8 mouse cellular contexts compared by ENCODE assay signal in genomic region chr1:164307922-164308321, GRCm38 (mm10). TPM values are rescaled to one million over a fixed set of nuclear protein-coding genes. Genes with fewer than 3 reads are reported as not detected.
A peak's percentile ranks its signal among the peaks of the same experiment; 100 is the strongest.
DNase-seq lines count a peak whose midpoint lies in the region; ATAC-seq and TF ChIP-seq lines count a peak whose summit lies in the region.

No protein-coding gene starts in this region.

- peak overlapping the region; percentile 55 for H3K4me3 ChIP-seq in left cerebral cortex, adult 2 months
- peak overlapping the region; percentile 85 for H3K4me3 ChIP-seq in embryonic facial prominence, embryonic 10.5 days
- peak overlapping the region; percentile 63 for H3K4me3 ChIP-seq in intestine, embryonic 14.5 days (ENCODE audit: low read depth, low read length)
- H3K4me3 ChIP-seq in neural tube, embryonic 12.5 days, result peak overlapping the region; percentile 56

- peaks cover 29% of the 10 kb centered on the region for H3K36me3 ChIP-seq in embryonic facial prominence, embryonic 10.5 days (replicated peaks)
- 0 out of 2 replicates have a peak, but pooled peaks cover 8% of the 10 kb centered on the region for H3K36me3 ChIP-seq in intestine, embryonic 14.5 days (ENCODE audit: control insufficient read depth, insufficient read depth, low read length)
- peaks cover 3% of the 10 kb centered on the region; the same call in 1 of the 2 replicates for H3K36me3 ChIP-seq in neural tube, embryonic 12.5 days

- peak; percentile 32; the same call in 1 of the 2 replicates for ATAC-seq in intestine, embryonic 14.5 days (replicated peaks; ENCODE audit: low FRiP score, low TSS enrichment, low read depth)
- ATAC-seq in neural tube, embryonic 12.5 days (ENCODE audit: low FRiP score, low read depth), result peak; percentile 39

- no peaks in the 10 kb centered on the region for H3K27me3 ChIP-seq in embryonic facial prominence, embryonic 10.5 days (replicated peaks; ENCODE audit: low read depth, poor library complexity, severe bottlenecking)
- no peaks in the 10 kb centered on the region for H3K27me3 ChIP-seq in intestine, embryonic 14.5 days (replicated peaks; ENCODE audit: control insufficient read depth, insufficient read depth, low read length)
- H3K27me3 ChIP-seq in neural tube, embryonic 12.5 days (replicated peaks), result no peaks in the 10 kb centered on the region

- no peak for DNase-seq in left cerebral cortex, adult 2 months (ENCODE audit: extremely low spot score in 1 of 2, low spot score in 2 of 2)
- DNase-seq in left cerebral cortex, adult 11 months (ENCODE audit: low spot score), result no peak
- DNase-seq in embryonic facial prominence, embryonic 10.5 days (ENCODE audit: low spot score), result no peak
- DNase-seq in intestine, embryonic 14.5 days (ENCODE audit: low spot score), result no peak
- DNase-seq in adipocyte (ENCODE audit: low spot score), result no peak
- no peak for DNase-seq in urinary bladder, postnatal 4 days (ENCODE audit: low spot score in 2 of 2)
- DNase-seq in yolk sac, embryonic 10.5 days (ENCODE audit: low spot score), result no peak

- 13% methylated on average over 10 of the region's 10 CpGs for WGBS in embryonic facial prominence, embryonic 10.5 days
- 8% methylated on average over 10 of the region's 10 CpGs for WGBS in intestine, embryonic 14.5 days
- 14% methylated on average over 10 of the region's 10 CpGs for WGBS in neural tube, embryonic 12.5 days

- H3K9me3 ChIP-seq in embryonic facial prominence, embryonic 10.5 days, result no peaks in the 10 kb centered on the region
- H3K9me3 ChIP-seq in intestine, embryonic 14.5 days (ENCODE audit: control insufficient read depth, low read length), result no peaks in the 10 kb centered on the region
- no peaks in the 10 kb centered on the region for H3K9me3 ChIP-seq in neural tube, embryonic 12.5 days

- peaks cover 14% of the 10 kb centered on the region for H3K4me1 ChIP-seq in embryonic facial prominence, embryonic 10.5 days
- peaks cover 11% of the 10 kb centered on the region for H3K4me1 ChIP-seq in intestine, embryonic 14.5 days (replicated peaks; ENCODE audit: control insufficient read depth, insufficient read depth, low read length)
- peaks cover 12% of the 10 kb centered on the region for H3K4me1 ChIP-seq in neural tube, embryonic 12.5 days

- peak overlapping the region; percentile 56 for H3K27ac ChIP-seq in left cerebral cortex, adult 2 months
- H3K27ac ChIP-seq in embryonic facial prominence, embryonic 10.5 days (replicated peaks), result peak overlapping the region; percentile 79
- no peak overlapping the region; the same call in 1 of the 2 replicates for H3K27ac ChIP-seq in intestine, embryonic 14.5 days (ENCODE audit: low read depth)
- H3K27ac ChIP-seq in neural tube, embryonic 12.5 days, result no peak overlapping the region

- intact Hi-C loops in left cerebral cortex, adult 2 months (cut with DNase I), result no loop called here

- peak overlapping the region; percentile 55 for H3K9ac ChIP-seq in intestine, embryonic 14.5 days (ENCODE audit: low read length)
- H3K9ac ChIP-seq in neural tube, embryonic 12.5 days, result peak overlapping the region; percentile 58

- H3K4me2 ChIP-seq in intestine, embryonic 14.5 days (ENCODE audit: low read length), result peak overlapping the region; percentile 77
- H3K4me2 ChIP-seq in neural tube, embryonic 12.5 days (replicated peaks), result peak overlapping the region; percentile 75

- TF ChIP-seq CTCF in left cerebral cortex, adult 2 months (IDR thresholded peaks at IDR 0.05), result no peak; the same call in 1 of the 2 replicates

RNA-seq across cellular contexts. Expression of gene Blzf1, which starts 0.6 kb away (rescaled TPM):
- 10 to 100 TPM; 22.0 to 24.1 TPM for total RNA-seq in left cerebral cortex, adult 2 months (2021)
- 25.1 and 26.6 TPM in 2 replicates for polyA plus RNA-seq in embryonic facial prominence, embryonic 10.5 days (2016; fragmentation: Nextera tagmentation; extraction: Ambion mirVana)
- polyA plus RNA-seq in intestine, embryonic 14.5 days (2014; fragmentation: Nextera tagmentation; extraction: Ambion mirVana), result 22.9 and 23.5 TPM in 2 replicates
- 29.2 and 30.6 TPM in 2 replicates for polyA plus RNA-seq in neural tube, embryonic 12.5 days (2016; fragmentation: Nextera tagmentation; extraction: Ambion mirVana)

RNA-seq across cellular contexts. Expression of gene Nme7, which starts 4.0 kb away (rescaled TPM):
- total RNA-seq in left cerebral cortex, adult 2 months (2021), result 10 to 100 TPM; 22.7 to 24.9 TPM
- 40.6 and 46.1 TPM in 2 replicates for polyA plus RNA-seq in embryonic facial prominence, embryonic 10.5 days (2016; fragmentation: Nextera tagmentation; extraction: Ambion mirVana)
- 34.5 and 37.2 TPM in 2 replicates for polyA plus RNA-seq in intestine, embryonic 14.5 days (2014; fragmentation: Nextera tagmentation; extraction: Ambion mirVana)
- polyA plus RNA-seq in neural tube, embryonic 12.5 days (2016; fragmentation: Nextera tagmentation; extraction: Ambion mirVana), result 24.9 and 26.4 TPM in 2 replicates

RNA-seq across cellular contexts. Expression of gene Ccdc181, which starts 32.5 kb away (rescaled TPM):
- total RNA-seq in left cerebral cortex, adult 2 months (2021), result 10 to 100 TPM; 21.7 to 23.9 TPM
- 8.3 and 8.5 TPM in 2 replicates for polyA plus RNA-seq in embryonic facial prominence, embryonic 10.5 days (2016; fragmentation: Nextera tagmentation; extraction: Ambion mirVana)
- polyA plus RNA-seq in intestine, embryonic 14.5 days (2014; fragmentation: Nextera tagmentation; extraction: Ambion mirVana), result 9.5 and 10.3 TPM in 2 replicates
- polyA plus RNA-seq in neural tube, embryonic 12.5 days (2016; fragmentation: Nextera tagmentation; extraction: Ambion mirVana), result 14.8 and 15.0 TPM in 2 replicates

RNA-seq across cellular contexts. Expression of gene Slc19a2, which starts 59.1 kb away (rescaled TPM):
- total RNA-seq in left cerebral cortex, adult 2 months (2021), result 10 to 100 TPM; 14.4 to 16.2 TPM
- polyA plus RNA-seq in embryonic facial prominence, embryonic 10.5 days (2016; fragmentation: Nextera tagmentation; extraction: Ambion mirVana), result 10.8 and 11.5 TPM in 2 replicates
- polyA plus RNA-seq in intestine, embryonic 14.5 days (2014; fragmentation: Nextera tagmentation; extraction: Ambion mirVana), result 14.2 and 16.5 TPM in 2 replicates
- polyA plus RNA-seq in neural tube, embryonic 12.5 days (2016; fragmentation: Nextera tagmentation; extraction: Ambion mirVana), result 8.2 and 8.8 TPM in 2 replicates

Comparison
In these comparisons a context has a peak if more than half of its experiments do, and no peak if none do; other contexts are left out.
1. H3K27ac ChIP-seq: peak in left cerebral cortex, adult 2 months (single experiment) and embryonic facial prominence, embryonic 10.5 days (single experiment); none in intestine, embryonic 14.5 days (single experiment) and neural tube, embryonic 12.5 days (single experiment).
2. Peak in every context shown above with its lines, with median percentiles within 50 percentile points of each other: H3K4me3 ChIP-seq.